Mouse (Mus musculus) cortical plate, adult 2 months (tissue): ENCODE data around the gene Chmp5.

Source experiments
- CTCF ChIP-seq: fragments of 200-500 bp; IDR thresholded peaks from 2 replicates; pipeline ENCODE4 v1.5.1; 2011; ENCODE audit warnings: mild to moderate bottlenecking, control low read depth, low read length; ENCODE audit not compliant: insufficient read depth; ENCODE audit errors: extremely low read depth
- POLR2A ChIP-seq: fragments of 200-500 bp; IDR thresholded peaks from 2 replicates; pipeline ENCODE4 v1.6.1; 2011; ENCODE audit warnings: mild to moderate bottlenecking, low read length, control low read depth; ENCODE audit not compliant: insufficient read depth; ENCODE audit errors: extremely low read depth

GRCm38 (mm10) chr4:40919785-40920184, 28.4 kb upstream of the Chmp5 start, which contains the start of gene Spink4:
- no peak for TF ChIP-seq CTCF
- TF ChIP-seq POLR2A = no peak
